Mouse (Mus musculus) embryonic facial prominence, embryonic 11.5 days (tissue): ENCODE results near the gene Cryl1. TPM values are rescaled to one million over a fixed set of nuclear protein-coding genes. Genes with fewer than 3 reads are reported as not detected.

Source experiments
- ATAC-seq: fragments of 200-750 bp; cut with Nextera tagmentation; replicated peaks from 2 replicates; pipeline ENCODE4 v1.8.0; 2017; ENCODE audit warnings: low read depth; ENCODE audit not compliant: insufficient number of reproducible peaks, low FRiP score, low TSS enrichment
- DNase-seq: peaks from one replicate; pipeline ENCODE4 v3.0.0-alpha.2; 2015; ENCODE audit warnings: low spot score
- H3K27ac ChIP-seq: fragments of 300-500 bp; sonication (generic); replicated peaks from 2 replicates; pipeline ENCODE4 v1.5.1; 2014; ENCODE audit warnings: mild to moderate bottlenecking, low read depth, low read length, control low read depth
- H3K27me3 ChIP-seq: fragments of 300-500 bp; sonication (generic); 2 replicates; pipeline ENCODE4 v1.6.1; 2014; ENCODE audit warnings: mild to moderate bottlenecking, low read length, moderate library complexity, mixed read lengths; ENCODE audit not compliant: control insufficient read depth, insufficient read depth
- H3K36me3 ChIP-seq: fragments of 300-500 bp; sonication (generic); replicated peaks from 2 replicates; pipeline ENCODE4 v1.6.1; 2014; ENCODE audit warnings: low read depth, mild to moderate bottlenecking, low read length, moderate library complexity, mixed read lengths; ENCODE audit not compliant: control insufficient read depth, insufficient read depth
- H3K4me1 ChIP-seq: fragments of 300-500 bp; sonication (generic); 2 replicates; pipeline ENCODE4 v1.6.1; 2014; ENCODE audit warnings: low read length, mixed read lengths; ENCODE audit not compliant: control insufficient read depth, insufficient read depth
- H3K4me2 ChIP-seq: fragments of 300-500 bp; sonication (generic); 2 replicates; pipeline ENCODE4 v1.6.1; 2014; ENCODE audit warnings: low read depth, mild to moderate bottlenecking, control low read depth, low read length, moderate library complexity
- H3K4me3 ChIP-seq: fragments of 300-500 bp; sonication (generic); 2 replicates; pipeline ENCODE4 v1.5.1; 2014; ENCODE audit warnings: low read depth, low read length, control low read depth
- H3K9ac ChIP-seq: fragments of 300-500 bp; sonication (generic); replicated peaks from 2 replicates; pipeline ENCODE4 v1.6.1; 2014; ENCODE audit warnings: mild to moderate bottlenecking, control low read depth, low read length
- H3K9me3 ChIP-seq: fragments of 300-500 bp; sonication (generic); replicated peaks from 2 replicates; pipeline ENCODE4 v1.6.1; 2016; ENCODE audit warnings: mild to moderate bottlenecking, low read length, inconsistent platforms, mixed read lengths; ENCODE audit not compliant: control insufficient read depth
- WGBS: fragments of 180-500 bp; shearing (Covaris S2); extraction: QIAGEN DNeasy Blood & Tissue Kit; methylation state at CpG from one replicate; pipeline ENCODE4 v1.1.7; 2014; 5-methylcytosine and 5-hydroxymethylcytosine counted together
- polyA plus RNA-seq: library from polyadenylated mRNA; unstranded; fragments of >200 nt; fragmentation: Nextera tagmentation; extraction: Ambion mirVana; gene quantifications from 2 replicates; pipeline ENCODE4 v1.2.1, GENCODE M21; 2014

Gene Cryl1
- polyA plus RNA-seq, 1 experiment from 2014 or later, result 12.0 TPM

DNA sequence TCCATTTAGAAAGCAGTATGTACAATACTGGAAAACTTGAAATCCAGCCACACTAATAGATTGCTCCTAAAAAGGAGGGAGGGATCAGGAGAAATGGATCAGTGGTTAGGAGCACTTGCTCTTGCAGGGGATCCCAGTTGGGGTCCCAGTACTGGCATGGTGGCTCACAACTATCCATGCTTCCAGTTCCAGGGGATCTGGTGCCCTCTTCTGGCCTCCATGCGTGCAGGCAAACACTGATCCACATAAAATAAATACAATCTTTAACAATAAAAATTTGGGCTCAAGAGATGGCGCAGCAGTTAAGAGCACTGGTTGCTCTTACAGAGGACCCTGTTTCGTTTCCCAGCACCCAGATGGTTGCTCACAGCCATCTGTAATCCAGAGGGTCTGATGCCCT is 52.2 kb downstream of the Cryl1 start:
- Histone ChIP-seq H3K4me3 (no peak overlapping the region), H3K27ac (no peak overlapping the region), H3K27me3 (no peaks in the 10 kb centered on the region), H3K9ac (no peak overlapping the region), H3K36me3 (no peaks in the 10 kb centered on the region), H3K4me2 (no peak overlapping the region), H3K4me1 (no peaks in the 10 kb centered on the region), H3K9me3 (no peaks in the 10 kb centered on the region)
- ATAC-seq (no peak), DNase-seq (no peak)
- WGBS, result 93% methylated on average over 3 of the region's 3 CpGs

GRCm38 (mm10) chr14:57344781-57345492 is 53.4 kb downstream of the Cryl1 start:
- Histone ChIP-seq H3K4me1 (no peaks in the 10 kb centered on the region), H3K9me3 (no peaks in the 10 kb centered on the region), H3K27me3 (no peaks in the 10 kb centered on the region), H3K9ac (no peak overlapping the region), H3K27ac (no peak overlapping the region), H3K4me2 (no peak overlapping the region), H3K36me3 (no peaks in the 10 kb centered on the region), H3K4me3 (no peak overlapping the region)
- WGBS, result 60% methylated on average over 25 of the region's 25 CpGs
- ATAC-seq (no peak), DNase-seq (peak; percentile 27)

DNA sequence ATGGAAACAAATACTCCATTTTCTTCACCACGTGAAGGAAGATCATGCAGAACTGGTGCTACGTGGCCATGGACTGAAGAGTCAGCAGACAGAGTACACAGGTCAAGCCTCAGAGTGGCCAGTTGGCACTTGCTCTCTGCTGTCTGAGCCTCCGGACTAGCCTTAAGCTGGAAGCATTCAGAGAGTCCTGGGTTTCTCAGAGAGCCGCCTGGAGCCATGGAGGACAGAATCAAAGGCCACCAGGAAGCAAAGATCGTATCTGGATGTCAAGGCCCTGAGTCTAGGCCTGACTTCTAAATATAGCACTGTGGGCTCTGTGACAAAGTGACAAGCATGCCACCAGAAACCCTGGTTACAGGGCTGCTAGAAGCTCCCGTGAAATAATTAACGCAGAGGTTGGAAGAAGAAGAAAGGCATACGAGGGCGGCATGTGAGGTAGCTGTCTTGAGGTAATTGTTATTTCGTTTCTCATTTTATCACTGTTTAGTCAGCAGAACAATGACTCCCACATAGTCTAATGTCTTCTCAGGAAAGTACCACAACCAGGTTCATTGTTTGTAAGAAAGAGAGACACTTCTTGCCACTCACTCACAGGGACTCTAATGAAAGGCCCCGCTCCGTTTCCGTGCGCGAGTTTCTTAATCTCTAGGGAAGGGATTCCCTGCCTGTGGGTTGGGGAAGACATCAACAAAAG is 55.1 kb downstream of the Cryl1 start:
- no peak overlapping the region for H3K27ac ChIP-seq
- no peaks in the 10 kb centered on the region for H3K36me3 ChIP-seq
- H3K9ac ChIP-seq, result no peak overlapping the region
- ATAC-seq (no peak), DNase-seq (no peak)
- no peak overlapping the region for H3K4me3 ChIP-seq
- no peaks in the 10 kb centered on the region for H3K27me3 ChIP-seq
- no peaks in the 10 kb centered on the region for H3K9me3 ChIP-seq
- 48% methylated on average over 15 of the region's 15 CpGs for WGBS
- H3K4me1 ChIP-seq, result no peaks in the 10 kb centered on the region
- H3K4me2 ChIP-seq, result no peak overlapping the region

GRCm38 (mm10) chr14:57342316-57343055 is 55.8 kb downstream of the Cryl1 start:
- no peak overlapping the region for H3K27ac ChIP-seq
- no peaks in the 10 kb centered on the region for H3K27me3 ChIP-seq
- H3K9me3 ChIP-seq, result no peaks in the 10 kb centered on the region
- no peak overlapping the region for H3K9ac ChIP-seq
- ATAC-seq (no peak), DNase-seq (no peak)
- H3K4me3 ChIP-seq, result no peak overlapping the region
- 51% methylated on average over 6 of the region's 6 CpGs for WGBS
- no peaks in the 10 kb centered on the region for H3K4me1 ChIP-seq
- no peaks in the 10 kb centered on the region for H3K36me3 ChIP-seq
- no peak overlapping the region for H3K4me2 ChIP-seq

DNA sequence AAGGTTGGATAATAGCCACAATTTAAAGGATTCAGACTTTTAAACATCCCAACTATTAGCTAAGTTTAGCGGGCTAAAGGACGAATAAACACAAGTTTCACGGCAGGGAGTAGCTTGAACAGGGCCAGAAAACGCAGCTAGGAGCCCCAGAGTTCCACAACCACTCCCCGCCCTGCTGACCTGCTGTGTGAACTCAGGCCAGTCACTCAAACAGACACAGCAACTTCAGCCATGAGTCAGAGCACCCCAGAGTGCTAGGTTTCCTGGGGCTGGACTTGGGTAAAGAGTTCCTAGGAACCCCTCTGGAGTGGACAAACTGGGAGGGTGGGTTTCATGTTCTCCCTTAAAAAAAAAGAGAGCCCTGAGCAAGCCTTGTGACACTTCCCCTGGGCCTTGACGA is 59.7 kb downstream of the Cryl1 start:
- ATAC-seq (no peak), DNase-seq (no peak)
- no peaks in the 10 kb centered on the region for H3K4me1 ChIP-seq
- no peaks in the 10 kb centered on the region for H3K27me3 ChIP-seq
- no peaks in the 10 kb centered on the region for H3K36me3 ChIP-seq
- H3K4me3 ChIP-seq, result no peak overlapping the region
- no peak overlapping the region for H3K27ac ChIP-seq
- no peaks in the 10 kb centered on the region for H3K9me3 ChIP-seq
- H3K9ac ChIP-seq, result no peak overlapping the region
- 46% methylated on average over 6 of the region's 6 CpGs for WGBS
- H3K4me2 ChIP-seq, result no peak overlapping the region

DNA sequence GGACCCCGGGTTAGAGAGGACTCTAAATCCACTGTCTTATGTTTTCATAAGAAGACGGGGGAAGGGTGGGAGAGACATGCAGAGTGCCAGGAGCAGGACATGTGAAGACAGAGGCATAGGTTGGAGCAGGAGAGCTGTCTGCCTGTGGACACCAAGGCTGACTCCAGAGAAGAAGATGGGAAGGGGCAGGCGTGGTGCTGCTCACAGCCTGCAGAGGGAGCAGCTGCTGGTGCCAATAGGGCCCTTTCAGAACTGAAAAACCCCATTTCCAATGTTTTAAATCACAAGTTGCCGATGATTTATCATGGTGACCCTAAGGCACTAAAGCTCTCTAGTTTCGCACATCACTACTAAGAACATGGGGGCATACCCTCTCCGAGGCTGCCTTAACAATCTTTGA is 63.5 kb downstream of the Cryl1 start:
- Histone ChIP-seq H3K27me3 (no peaks in the 10 kb centered on the region), H3K4me1 (no peaks in the 10 kb centered on the region), H3K9me3 (no peaks in the 10 kb centered on the region), H3K27ac (no peak overlapping the region), H3K9ac (no peak overlapping the region), H3K36me3 (no peaks in the 10 kb centered on the region), H3K4me2 (no peak overlapping the region), H3K4me3 (no peak overlapping the region)
- DNase-seq, result no peak
- ATAC-seq, result no peak
- 69% methylated on average over 6 of the region's 6 CpGs for WGBS

DNA sequence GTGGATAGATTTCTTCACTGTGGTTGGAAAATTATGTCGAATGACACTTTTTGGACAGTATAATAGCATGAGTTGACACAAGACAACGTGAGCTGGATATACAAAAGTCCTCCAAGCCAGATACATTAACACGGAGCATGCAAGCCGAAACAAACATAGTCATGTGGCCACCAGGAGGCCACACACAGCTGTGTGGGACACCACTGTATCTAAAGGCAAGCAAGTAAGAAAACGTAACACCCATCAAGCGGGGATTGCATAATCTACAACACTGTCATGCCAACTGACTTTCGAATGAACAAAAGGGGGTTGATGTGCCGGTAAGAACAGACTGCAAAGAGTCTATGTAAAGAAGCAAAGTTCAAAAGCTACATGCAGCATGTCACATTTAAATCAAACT is 65.8 kb downstream of the Cryl1 start:
- H3K9me3 ChIP-seq, result no peaks in the 10 kb centered on the region
- no peaks in the 10 kb centered on the region for H3K4me1 ChIP-seq
- H3K36me3 ChIP-seq, result no peaks in the 10 kb centered on the region
- WGBS, result 88% methylated on average over 8 of the region's 8 CpGs
- DNase-seq, result no peak
- H3K4me2 ChIP-seq, result no peak overlapping the region
- H3K27ac ChIP-seq, result no peak overlapping the region
- H3K27me3 ChIP-seq, result no peaks in the 10 kb centered on the region
- H3K4me3 ChIP-seq, result no peak overlapping the region
- no peak for ATAC-seq
- H3K9ac ChIP-seq, result no peak overlapping the region

GRCm38 (mm10) chr14:57331097-57331496 is 67.2 kb downstream of the Cryl1 start:
- Histone ChIP-seq H3K36me3 (no peaks in the 10 kb centered on the region), H3K4me3 (no peak overlapping the region), H3K27me3 (no peaks in the 10 kb centered on the region), H3K27ac (no peak overlapping the region), H3K9ac (no peak overlapping the region), H3K9me3 (no peaks in the 10 kb centered on the region), H3K4me2 (no peak overlapping the region), H3K4me1 (no peaks in the 10 kb centered on the region)
- ATAC-seq, result no peak
- no peak for DNase-seq
- 81% methylated on average over 10 of the region's 10 CpGs for WGBS
